ENCODE assay signal across 15 mouse cellular contexts in genomic region chr1:170586715-170587114, GRCm38 (mm10). TPM values are rescaled to one million over a fixed set of nuclear protein-coding genes. Genes with fewer than 3 reads are reported as not detected.
DNase-seq lines count a peak whose midpoint lies in the region; ATAC-seq and TF ChIP-seq lines count a peak whose summit lies in the region.
"Had no signal": no experiment of that assay in that cellular context is flagged by ENCODE, and none has a peak within 500 bp of the region (broad histone marks: within the 10 kb centered on the region; RNA-seq: fewer than 3 reads in every experiment).

No protein-coding gene starts in this region.

- no peaks in the 10 kb centered on the region for H3K36me3 ChIP-seq in kidney, adult 2 months (ENCODE audit: control insufficient read depth, insufficient read depth, low read length)
- no peaks in the 10 kb centered on the region for H3K36me3 ChIP-seq in stomach, postnatal 0 days (ENCODE audit: control insufficient read depth, insufficient read depth, low read length)
- H3K36me3 ChIP-seq: lung, embryonic 15.5 days had no signal

- TF ChIP-seq POLR2A in kidney, adult 2 months (IDR thresholded peaks at IDR 0.05; ENCODE audit: low read depth, low read length) = no peak

- H3K4me1 ChIP-seq in kidney, adult 2 months (ENCODE audit: control insufficient read depth, insufficient read depth, low read length) = peaks cover 10% of the 10 kb centered on the region
- H3K4me1 ChIP-seq in stomach, postnatal 0 days (replicated peaks; ENCODE audit: control insufficient read depth, insufficient read depth) = no peaks in the 10 kb centered on the region

- no peaks in the 10 kb centered on the region for H3K27me3 ChIP-seq in kidney, adult 2 months (replicated peaks; ENCODE audit: control insufficient read depth, insufficient read depth, low read length)
- H3K27me3 ChIP-seq in stomach, postnatal 0 days (ENCODE audit: control insufficient read depth, insufficient read depth, low read length) = no peaks in the 10 kb centered on the region
- H3K27me3 ChIP-seq: lung, embryonic 15.5 days had no signal

- TF ChIP-seq EP300 in stomach, postnatal 0 days (optimal IDR thresholded peaks at IDR 0.05) = no peak

- ATAC-seq in stomach, postnatal 0 days (ENCODE audit: low FRiP score, low TSS enrichment) = no peak

- 0 out of 2 replicates have a peak overlapping the region, but pooled peaks have one; percentile 6 for H3K4me3 ChIP-seq in kidney, adult 2 months (ENCODE audit: insufficient read depth, low read depth, low read length)
- H3K4me3 ChIP-seq in stomach, postnatal 0 days (ENCODE audit: low read depth, low read length) = no peak overlapping the region
- H3K4me3 ChIP-seq: lung, embryonic 15.5 days had no signal

- H3K27ac ChIP-seq in kidney, adult 2 months (ENCODE audit: insufficient read depth, low read depth, low read length) = no peak overlapping the region; the same call in 1 of the 2 replicates
- no peak overlapping the region for H3K27ac ChIP-seq in stomach, postnatal 0 days (replicated peaks)
- H3K27ac ChIP-seq: lung, embryonic 15.5 days had no signal

- 69% methylated on average over 6 of the region's 6 CpGs for WGBS in kidney, adult 2 months
- 74% methylated on average over 6 of the region's 6 CpGs for WGBS in stomach, postnatal 0 days

- H3K4me2 ChIP-seq in stomach, postnatal 0 days (replicated peaks; ENCODE audit: low read depth) = no peak overlapping the region
- H3K4me2 ChIP-seq: lung, embryonic 15.5 days had no signal

- TF ChIP-seq CTCF in kidney, adult 2 months (conservative IDR thresholded peaks at IDR 0.05; ENCODE audit: insufficient read depth, insufficient read length, low read depth, low read length) = no peak
- peak; percentile 22; the same call in 1 of the 2 replicates for TF ChIP-seq CTCF in stomach, postnatal 0 days (IDR thresholded peaks at IDR 0.05; ENCODE audit: low read depth)

- intact Hi-C loops in heart, postnatal 36 days (cut with DNase I) = no loop called here

- DNase-seq in heart, adult 11 months = peak; percentile 86
- no peak for DNase-seq in heart, postnatal 36 days
- DNase-seq in kidney, adult 2 months = no peak
- DNase-seq in kidney, adult 8-10 months = no peak
- DNase-seq in right cerebral cortex, adult 2 months (ENCODE audit: low spot score in 2 of 2) = peak; percentile 36 to 56
- DNase-seq in right cerebral cortex, adult 18-20 months = no peak
- no peak for DNase-seq in stomach, postnatal 0 days (ENCODE audit: low spot score)
- DNase-seq in ovary, postnatal 36 days (ENCODE audit: low spot score) = no peak
- DNase-seq: adrenal gland, adult 8-10 months; gastrocnemius, postnatal 14 days; kidney, adult 11 months; liver; thymus, adult 2 months had no signal

- H3K9me3 ChIP-seq in stomach, postnatal 0 days (ENCODE audit: control insufficient read depth, low read length) = no peaks in the 10 kb centered on the region
- H3K9me3 ChIP-seq: lung, embryonic 15.5 days had no signal

- H3K9ac ChIP-seq in stomach, postnatal 0 days (ENCODE audit: low read length) = no peak overlapping the region
- H3K9ac ChIP-seq: lung, embryonic 15.5 days had no signal

RNA-seq across cellular contexts. Expression of gene Nos1ap, which starts 2.9 kb away (rescaled TPM):
- total RNA-seq in heart, postnatal 36 days (2021) = 10 to 100 TPM; 22.2 to 27.3 TPM
- polyA plus RNA-seq in kidney, adult 2 months (2012; rRNA removed) = 20.0 and 21.8 TPM in 2 replicates
- 6.8 and 8.0 TPM in 2 replicates for polyA plus RNA-seq in stomach, postnatal 0 days (2015; fragmentation: Nextera tagmentation; extraction: Ambion mirVana)
- total RNA-seq: CH12.LX had no signal

RNA-seq across cellular contexts. Expression of gene Olfml2b, which starts 57.6 kb away (rescaled TPM):
- total RNA-seq in heart, postnatal 36 days (2021) = 10 to 100 TPM in 1 of 2 experiments, 1 to 10 TPM in 1; 6.7 to 12.0 TPM
- 4.2 and 5.4 TPM in 2 replicates for polyA plus RNA-seq in kidney, adult 2 months (2012; rRNA removed)
- 31.8 and 33.6 TPM in 2 replicates for polyA plus RNA-seq in stomach, postnatal 0 days (2015; fragmentation: Nextera tagmentation; extraction: Ambion mirVana)

Comparison
In these comparisons a context has a peak if more than half of its experiments do, and no peak if none do; other contexts are left out.
1. DNase-seq: peak in heart, adult 11 months (single experiment) and right cerebral cortex, adult 2 months (2 of 2); none in heart, postnatal 36 days (0 of 2), kidney, adult 2 months (single experiment), kidney, adult 8-10 months (0 of 2), right cerebral cortex, adult 18-20 months (single experiment), stomach, postnatal 0 days (single experiment) and ovary, postnatal 36 days (single experiment).